8 mouse cellular contexts compared by ENCODE assay signal in genomic region chr3:95894317-95895160, GRCm38 (mm10). TPM values are rescaled to one million over a fixed set of nuclear protein-coding genes. Genes with fewer than 3 reads are reported as not detected.
DNase-seq lines count a peak whose midpoint lies in the region; ATAC-seq and TF ChIP-seq lines count a peak whose summit lies in the region.

No protein-coding gene starts in this region.

- peak overlapping the region; percentile 73 for H3K27ac ChIP-seq in MEL (ENCODE audit: control insufficient read depth, low read depth, low read length)
- H3K27ac ChIP-seq in intestine, embryonic 14.5 days (ENCODE audit: low read depth) = peak overlapping the region; percentile 71
- peak overlapping the region; percentile 59 for H3K27ac ChIP-seq in liver, embryonic 11.5 days (ENCODE audit: low read depth, low read length)

- TF ChIP-seq RAD21 in MEL (IDR thresholded peaks at IDR 0.05; ENCODE audit: low read depth, low read length) = no peak

- no peaks in the 10 kb centered on the region for H3K9me3 ChIP-seq in MEL (replicated peaks; ENCODE audit: insufficient read depth, low read length)
- H3K9me3 ChIP-seq in intestine, embryonic 14.5 days (ENCODE audit: control insufficient read depth, low read length) = no peaks in the 10 kb centered on the region
- no peaks in the 10 kb centered on the region for H3K9me3 ChIP-seq in liver, embryonic 11.5 days (ENCODE audit: control insufficient read depth, low read length)

- DNase-seq in 3T3-L1 (ENCODE audit: low read depth, low spot score) (peak; percentile 75), MEL (ENCODE audit: low read depth, low spot score) (peak; percentile 80)
- peak; percentile 86 to 87 for DNase-seq in cerebellum, postnatal 10 days
- DNase-seq in gastrocnemius, postnatal 14 days = peak; percentile 65
- DNase-seq in intestine, embryonic 14.5 days (ENCODE audit: low spot score) = peak; percentile 63
- peak; percentile 54 for DNase-seq in liver, embryonic 11.5 days (ENCODE audit: low spot score)
- DNase-seq in neural tube, embryonic 10.5 days (ENCODE audit: extremely low spot score, low spot score) = peak; percentile 66

- peak overlapping the region; percentile 77 for H3K4me2 ChIP-seq in intestine, embryonic 14.5 days (ENCODE audit: low read length)
- peak overlapping the region; percentile 90 for H3K4me2 ChIP-seq in liver, embryonic 11.5 days

- peaks cover 0 to 16% of the 10 kb centered on the region in 2 experiments; a peak in 2 of 4 replicates for H3K36me3 ChIP-seq in MEL (ENCODE audit: control insufficient read depth in 1 of 2, insufficient read depth in 2 of 2, low read length in 2 of 2)
- peaks cover 10% of the 10 kb centered on the region; the same call in 1 of the 2 replicates for H3K36me3 ChIP-seq in intestine, embryonic 14.5 days (ENCODE audit: control insufficient read depth, insufficient read depth, low read length)
- no peaks in the 10 kb centered on the region for H3K36me3 ChIP-seq in liver, embryonic 11.5 days (ENCODE audit: control insufficient read depth, insufficient read depth, low read length)

- 4% methylated on average over 16 of the region's 16 CpGs for WGBS in intestine, embryonic 14.5 days
- WGBS in liver, embryonic 11.5 days = 4% methylated on average over 16 of the region's 16 CpGs

- ATAC-seq in intestine, embryonic 14.5 days (replicated peaks; ENCODE audit: low FRiP score, low TSS enrichment, low read depth) = peak; percentile 24
- no peak for ATAC-seq in liver, embryonic 11.5 days (replicated peaks; ENCODE audit: low FRiP score)
- no peak for ATAC-seq in activated CD4-positive, CD25-positive, alpha-beta regulatory T cell, adult 4 months

- peaks cover 11% of the 10 kb centered on the region for H3K79me2 ChIP-seq in MEL (ENCODE audit: control insufficient read depth, insufficient read depth, low read length, poor library complexity)

- no peaks in the 10 kb centered on the region for H3K27me3 ChIP-seq in MEL (ENCODE audit: control insufficient read depth in 1 of 2, insufficient read depth in 2 of 2, low read length in 2 of 2)
- H3K27me3 ChIP-seq in intestine, embryonic 14.5 days (replicated peaks; ENCODE audit: control insufficient read depth, insufficient read depth, low read length) = no peaks in the 10 kb centered on the region
- H3K27me3 ChIP-seq in liver, embryonic 11.5 days (replicated peaks; ENCODE audit: control insufficient read depth, insufficient read depth, low read length) = no peaks in the 10 kb centered on the region

- TF ChIP-seq CTCF in MEL (IDR thresholded peaks at IDR 0.05 in 2 of 3, conservative IDR thresholded peaks at IDR 0.05 in 1 of 3; ENCODE audit: control insufficient read depth in 1 of 3, insufficient read depth in 1 of 3, low read depth in 2 of 3, low read length in 3 of 3, poor library complexity in 1 of 3, severe bottlenecking in 1 of 3) = no peak

- intact Hi-C loops in gastrocnemius, postnatal 14 days (cut with DNase I; ENCODE audit: low total_unique reads) = no loop called here

- peak; percentile 45 to 75; a peak in 3 of 4 replicates for TF ChIP-seq EP300 in MEL (IDR thresholded peaks at IDR 0.05; ENCODE audit: low read depth in 1 of 2, low read length in 2 of 2)

- H3K4me3 ChIP-seq in MEL (ENCODE audit: control insufficient read depth in 1 of 2, insufficient read depth in 1 of 2, low read depth in 2 of 2, low read length in 2 of 2) = peak overlapping the region; percentile 90 to 98
- H3K4me3 ChIP-seq in intestine, embryonic 14.5 days (ENCODE audit: low read depth, low read length) = peak overlapping the region; percentile 61
- peak overlapping the region; percentile 66 for H3K4me3 ChIP-seq in liver, embryonic 11.5 days (ENCODE audit: low read depth, low read length)

- H3K9ac ChIP-seq in MEL (ENCODE audit: control insufficient read depth, low read depth, low read length, poor library complexity, severe bottlenecking) = peak overlapping the region; percentile 82
- H3K9ac ChIP-seq in intestine, embryonic 14.5 days (ENCODE audit: low read length) = peak overlapping the region; percentile 72
- H3K9ac ChIP-seq in liver, embryonic 11.5 days (ENCODE audit: low read depth, low read length) = peak overlapping the region; percentile 75

- H3K4me1 ChIP-seq in MEL (ENCODE audit: control insufficient read depth in 1 of 2, insufficient read depth in 2 of 2, low read length in 2 of 2) = peaks cover 12 to 20% of the 10 kb centered on the region in 2 experiments
- peaks cover 26% of the 10 kb centered on the region for H3K4me1 ChIP-seq in intestine, embryonic 14.5 days (replicated peaks; ENCODE audit: control insufficient read depth, insufficient read depth, low read length)
- peaks cover 23% of the 10 kb centered on the region for H3K4me1 ChIP-seq in liver, embryonic 11.5 days (replicated peaks; ENCODE audit: control insufficient read depth, insufficient read depth, low read length)

- TF ChIP-seq POLR2A in MEL (IDR thresholded peaks at IDR 0.05; ENCODE audit: control insufficient read depth in 1 of 2, insufficient read depth in 1 of 2, low read depth in 1 of 2, low read length in 2 of 2, poor library complexity in 1 of 2) = 0 out of 4 replicates have a peak, but pooled peaks have one; percentile 27 to 32

TF ChIP-seq in MEL, 35 proteins besides CTCF, POLR2A, EP300 and RAD21 (continues in another document):
- TF ChIP-seq ELF1 (IDR thresholded peaks at IDR 0.05; ENCODE audit: low read depth, low read length) (peak; percentile 76), MAZ (IDR thresholded peaks at IDR 0.05; ENCODE audit: low read depth, low read length) (no peak), TAL1 (IDR thresholded peaks at IDR 0.05; ENCODE audit: low read length) (no peak), ZMIZ1 (IDR thresholded peaks at IDR 0.05; ENCODE audit: low read depth, low read length) (0 out of 2 replicates have a peak, but pooled peaks have one; percentile 11), BHLHE40 (IDR thresholded peaks at IDR 0.05; ENCODE audit: borderline replicate concordance, low read depth, low read length) (no peak), MAFK (IDR thresholded peaks at IDR 0.05; ENCODE audit: borderline replicate concordance, low read depth, low read length) (no peak), NRF1 (IDR thresholded peaks at IDR 0.05; ENCODE audit: insufficient read depth, low read depth, low read length, poor library complexity, severe bottlenecking) (no peak), MYC (IDR thresholded peaks at IDR 0.05; ENCODE audit: low read depth, low read length) (0 out of 2 replicates have a peak, but pooled peaks have one; percentile 39), MYB (IDR thresholded peaks at IDR 0.05; ENCODE audit: low read depth, low read length) (no peak), MEF2A (IDR thresholded peaks at IDR 0.05; ENCODE audit: extremely low read depth, insufficient replicate concordance, low read depth, low read length, poor library complexity, severe bottlenecking) (peak; percentile 30; the same call in 1 of the 2 replicates)

RNA-seq across cellular contexts. Expression of gene Aph1a, which starts 0.8 kb away (rescaled TPM):
- 110 and 127 TPM in 2 replicates for total RNA-seq in MEL (2012; rRNA removed)
- 100 to 1,000 TPM in 1 of 2 experiments, not detected in 1; 170 TPM for polyA plus RNA-seq in MEL (2012; ENCODE audit: insufficient read depth in 1 of 2, insufficient read length in 2 of 2, low read depth in 1 of 2, low replicate concordance in 2 of 2, missing spikeins in 1 of 2)
- total RNA-seq in gastrocnemius, postnatal 14 days (2021) = 10 to 100 TPM; 53.0 to 56.6 TPM
- polyA plus RNA-seq in intestine, embryonic 14.5 days (2014; fragmentation: Nextera tagmentation; extraction: Ambion mirVana) = 40.4 and 44.1 TPM in 2 replicates
- polyA plus RNA-seq in liver, embryonic 11.5 days (2014; fragmentation: Nextera tagmentation; extraction: Ambion mirVana) = 34.3 and 35.1 TPM in 2 replicates
- 10 to 100 TPM; 32.2 to 44.2 TPM for polyA plus RNA-seq in activated CD4-positive, CD25-positive, alpha-beta regulatory T cell, adult 4 months (2017; shearing (Covaris generic))

RNA-seq across cellular contexts. Expression of gene BC028528, which starts 2.7 kb away (rescaled TPM):
- 7.4 and 12.2 TPM in 2 replicates for total RNA-seq in MEL (2012; rRNA removed)
- 10 to 100 TPM in 1 of 2 experiments, not detected in 1; 13.6 TPM for polyA plus RNA-seq in MEL (2012; ENCODE audit: insufficient read depth in 1 of 2, insufficient read length in 2 of 2, low read depth in 1 of 2, low replicate concordance in 2 of 2, missing spikeins in 1 of 2)
- 10 to 100 TPM; 14.2 to 17.0 TPM for total RNA-seq in gastrocnemius, postnatal 14 days (2021)
- polyA plus RNA-seq in intestine, embryonic 14.5 days (2014; fragmentation: Nextera tagmentation; extraction: Ambion mirVana) = 20.8 and 23.9 TPM in 2 replicates
- 9.5 and 13.5 TPM in 2 replicates for polyA plus RNA-seq in liver, embryonic 11.5 days (2014; fragmentation: Nextera tagmentation; extraction: Ambion mirVana)
- polyA plus RNA-seq in activated CD4-positive, CD25-positive, alpha-beta regulatory T cell, adult 4 months (2017; shearing (Covaris generic)) = 1 to 10 TPM; 1.2 to 1.5 TPM

RNA-seq across cellular contexts. Expression of gene Car14, which starts 10.0 kb away (rescaled TPM):
- total RNA-seq in MEL (2012; rRNA removed) = 0.15 TPM in 1 of 2 replicates, not detected in the other
- polyA plus RNA-seq in MEL (2012; ENCODE audit: insufficient read depth in 1 of 2, insufficient read length in 2 of 2, low read depth in 1 of 2, low replicate concordance in 2 of 2, missing spikeins in 1 of 2) = under 1 TPM in 1 of 2 experiments, not detected in 1; 0.38 TPM
- total RNA-seq in gastrocnemius, postnatal 14 days (2021) = 10 to 100 TPM; 39.2 to 64.9 TPM
- polyA plus RNA-seq in intestine, embryonic 14.5 days (2014; fragmentation: Nextera tagmentation; extraction: Ambion mirVana) = 2.7 and 4.3 TPM in 2 replicates
- polyA plus RNA-seq in liver, embryonic 11.5 days (2014; fragmentation: Nextera tagmentation; extraction: Ambion mirVana) = 27.4 and 28.9 TPM in 2 replicates
- polyA plus RNA-seq in activated CD4-positive, CD25-positive, alpha-beta regulatory T cell, adult 4 months (2017; shearing (Covaris generic)) = not detected

RNA-seq across cellular contexts. Expression of gene Ciart, which starts 12.5 kb away (rescaled TPM):
- total RNA-seq in MEL (2012; rRNA removed) = 4.9 and 18.5 TPM in 2 replicates
- polyA plus RNA-seq in MEL (2012; ENCODE audit: insufficient read depth in 1 of 2, insufficient read length in 2 of 2, low read depth in 1 of 2, low replicate concordance in 2 of 2, missing spikeins in 1 of 2) = 10 to 100 TPM in 1 of 2 experiments, not detected in 1; 23.8 TPM
- total RNA-seq in gastrocnemius, postnatal 14 days (2021) = 1 to 10 TPM in 1 of 2 experiments, under 1 TPM in 1; 0.90 to 1.7 TPM
- polyA plus RNA-seq in intestine, embryonic 14.5 days (2014; fragmentation: Nextera tagmentation; extraction: Ambion mirVana) = 6.7 and 7.9 TPM in 2 replicates
- 7.9 and 8.1 TPM in 2 replicates for polyA plus RNA-seq in liver, embryonic 11.5 days (2014; fragmentation: Nextera tagmentation; extraction: Ambion mirVana)
- 1 to 10 TPM; 4.4 to 7.0 TPM for polyA plus RNA-seq in activated CD4-positive, CD25-positive, alpha-beta regulatory T cell, adult 4 months (2017; shearing (Covaris generic))

RNA-seq across cellular contexts. Expression of gene Mrps21, which starts 23.2 kb away (rescaled TPM):
- 524 and 586 TPM in 2 replicates for total RNA-seq in MEL (2012; rRNA removed)
- 100 to 1,000 TPM in 1 of 2 experiments, not detected in 1; 469 TPM for polyA plus RNA-seq in MEL (2012; ENCODE audit: insufficient read depth in 1 of 2, insufficient read length in 2 of 2, low read depth in 1 of 2, low replicate concordance in 2 of 2, missing spikeins in 1 of 2)
- total RNA-seq in gastrocnemius, postnatal 14 days (2021) = 100 to 1,000 TPM; 262 to 274 TPM
- polyA plus RNA-seq in intestine, embryonic 14.5 days (2014; fragmentation: Nextera tagmentation; extraction: Ambion mirVana) = 342 and 343 TPM in 2 replicates
- 311 and 340 TPM in 2 replicates for polyA plus RNA-seq in liver, embryonic 11.5 days (2014; fragmentation: Nextera tagmentation; extraction: Ambion mirVana)
- 100 to 1,000 TPM; 334 to 354 TPM for polyA plus RNA-seq in activated CD4-positive, CD25-positive, alpha-beta regulatory T cell, adult 4 months (2017; shearing (Covaris generic))
